Comparison of ENCODE assay signal across 21 mouse cellular contexts in the genomic region with DNA sequence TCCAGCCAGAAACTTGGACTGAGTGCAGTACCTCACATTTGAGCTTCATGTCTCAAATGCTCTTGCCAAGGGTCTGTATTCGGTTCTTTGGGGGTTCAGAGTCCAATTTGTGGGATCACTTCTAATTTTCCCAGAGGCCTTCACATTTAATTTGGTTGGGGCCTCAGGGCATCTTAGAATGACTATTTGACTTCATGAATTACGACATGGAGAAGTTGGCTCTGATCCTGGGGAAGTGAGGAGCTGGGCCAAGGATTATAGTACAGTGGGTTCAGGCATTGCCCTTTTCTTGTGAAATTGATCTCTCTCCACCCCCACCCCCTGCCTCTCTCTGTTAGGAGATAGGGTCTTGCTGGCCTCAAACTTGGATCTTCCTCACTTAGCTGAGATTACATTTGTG. TPM values are rescaled to one million over a fixed set of nuclear protein-coding genes. Genes with fewer than 3 reads are reported as not detected.
DNase-seq lines count a peak whose midpoint lies in the region; ATAC-seq and TF ChIP-seq lines count a peak whose summit lies in the region.
"Had no signal": no experiment of that assay in that cellular context is flagged by ENCODE, and none has a peak within 500 bp of the region (broad histone marks: within the 10 kb centered on the region; RNA-seq: fewer than 3 reads in every experiment).

No protein-coding gene starts in this region.

- H3K9me3 ChIP-seq in neural tube, embryonic 13.5 days: no peaks in the 10 kb centered on the region
- H3K9me3 ChIP-seq in neural tube, embryonic 15.5 days (replicated peaks): no peaks in the 10 kb centered on the region
- H3K9me3 ChIP-seq: embryonic facial prominence, embryonic 15.5 days; hindbrain, embryonic 10.5 days; limb, embryonic 12.5 days; midbrain, embryonic 12.5 days; neural tube, embryonic 12.5 days had no signal

- no peak overlapping the region for H3K9ac ChIP-seq in neural tube, embryonic 13.5 days
- no peak overlapping the region for H3K9ac ChIP-seq in neural tube, embryonic 15.5 days (replicated peaks)
- H3K9ac ChIP-seq: embryonic facial prominence, embryonic 15.5 days; limb, embryonic 12.5 days; liver, embryonic 14.5 days; midbrain, embryonic 12.5 days; neural tube, embryonic 12.5 days had no signal

- peaks cover 2% of the 10 kb centered on the region; the same call in 1 of the 2 replicates for H3K36me3 ChIP-seq in neural tube, embryonic 13.5 days
- peaks cover under 1% of the 10 kb centered on the region; the same call in 1 of the 2 replicates for H3K36me3 ChIP-seq in neural tube, embryonic 15.5 days
- H3K36me3 ChIP-seq: limb, embryonic 12.5 days; midbrain, embryonic 12.5 days had no signal

- ATAC-seq in neural tube, embryonic 13.5 days (ENCODE audit: low read depth): no peak
- no peak for ATAC-seq in neural tube, embryonic 15.5 days (ENCODE audit: low FRiP score)
- ATAC-seq in megakaryocyte-erythroid progenitor cell, adult 5-6 weeks (replicated peaks; ENCODE audit: low FRiP score, low TSS enrichment, poor library complexity, severe bottlenecking): no peak
- ATAC-seq: forebrain, embryonic 16.5 days; hindbrain, postnatal 0 days had no signal

- H3K27ac ChIP-seq in neural tube, embryonic 13.5 days (replicated peaks): peak overlapping the region; percentile 38; the same call in 1 of the 2 replicates
- no peak overlapping the region for H3K27ac ChIP-seq in neural tube, embryonic 15.5 days (replicated peaks)
- no peak overlapping the region for H3K27ac ChIP-seq in layer of hippocampus, adult 2 months
- H3K27ac ChIP-seq: embryonic facial prominence, embryonic 15.5 days; hindbrain, embryonic 10.5 days; limb, embryonic 12.5 days; liver, embryonic 14.5 days; midbrain, embryonic 12.5 days; neural tube, embryonic 12.5 days had no signal

- H3K27me3 ChIP-seq in neural tube, embryonic 13.5 days: no peaks in the 10 kb centered on the region
- H3K27me3 ChIP-seq in neural tube, embryonic 15.5 days (replicated peaks): 0 out of 2 replicates have a peak, but pooled peaks cover 4% of the 10 kb centered on the region
- H3K27me3 ChIP-seq: embryonic facial prominence, embryonic 15.5 days; neural tube, embryonic 12.5 days had no signal

- peaks cover 27% of the 10 kb centered on the region for H3K4me1 ChIP-seq in neural tube, embryonic 13.5 days (replicated peaks)
- H3K4me1 ChIP-seq in neural tube, embryonic 15.5 days: peaks cover 30% of the 10 kb centered on the region

- no peak overlapping the region for H3K4me2 ChIP-seq in neural tube, embryonic 13.5 days
- no peak overlapping the region for H3K4me2 ChIP-seq in neural tube, embryonic 15.5 days
- H3K4me2 ChIP-seq: embryonic facial prominence, embryonic 15.5 days; limb, embryonic 12.5 days; midbrain, embryonic 12.5 days; neural tube, embryonic 12.5 days had no signal

- H3K4me3 ChIP-seq in neural tube, embryonic 13.5 days: no peak overlapping the region
- H3K4me3 ChIP-seq in neural tube, embryonic 15.5 days (replicated peaks): no peak overlapping the region
- no peak overlapping the region for H3K4me3 ChIP-seq in layer of hippocampus, adult 2 months
- H3K4me3 ChIP-seq: embryonic facial prominence, embryonic 15.5 days; hindbrain, embryonic 10.5 days; limb, embryonic 12.5 days; midbrain, embryonic 12.5 days; neural tube, embryonic 12.5 days had no signal

- peak; percentile 27 for DNase-seq in cerebellum, adult 9-10 months
- DNase-seq in cerebellum, postnatal 4 days (ENCODE audit: low spot score in 2 of 2): no peak
- peak; percentile 28 to 43 for DNase-seq in kidney, adult 8-10 months
- no peak for DNase-seq in kidney, adult 11 months
- DNase-seq in layer of hippocampus, adult 2 months (ENCODE audit: low spot score in 2 of 2): no peak
- DNase-seq: cerebellum, adult 11 months; cerebellum, postnatal 14 days; kidney, adult 18-20 months; thymus, postnatal 14 days had no signal

- WGBS in neural tube, embryonic 13.5 days: 76% methylated on average over 2 of the region's 2 CpGs
- 78% methylated on average over 2 of the region's 2 CpGs for WGBS in neural tube, embryonic 15.5 days

- TF ChIP-seq CTCF in layer of hippocampus, adult 2 months (conservative IDR thresholded peaks at IDR 0.05): no peak

RNA-seq across cellular contexts. Expression of a gene that starts 1.8 kb away (rescaled TPM):
- 2.4 and 3.5 TPM in 2 replicates for polyA plus RNA-seq in neural tube, embryonic 13.5 days (2015; fragmentation: Nextera tagmentation; extraction: Ambion mirVana)
- 3.0 and 3.4 TPM in 2 replicates for polyA plus RNA-seq in neural tube, embryonic 15.5 days (2015; fragmentation: Nextera tagmentation; extraction: Ambion mirVana)
- 1 to 10 TPM; 3.1 to 3.2 TPM for total RNA-seq in layer of hippocampus, adult 2 months (2021)
- 2.5 and 8.5 TPM in 2 replicates for total RNA-seq in megakaryocyte-erythroid progenitor cell, adult 5-6 weeks (2014; fragmentation: Nextera tagmentation)
- total RNA-seq in megakaryocyte-erythroid progenitor cell, adult 5-6 weeks (2017): 0.80 and 3.3 TPM in 2 replicates

RNA-seq across cellular contexts. Expression of a gene that starts 2.2 kb away (rescaled TPM):
- polyA plus RNA-seq in neural tube, embryonic 13.5 days (2015; fragmentation: Nextera tagmentation; extraction: Ambion mirVana): 21.2 and 23.1 TPM in 2 replicates
- polyA plus RNA-seq in neural tube, embryonic 15.5 days (2015; fragmentation: Nextera tagmentation; extraction: Ambion mirVana): 17.0 and 17.7 TPM in 2 replicates
- 10 to 100 TPM; 20.1 to 23.2 TPM for total RNA-seq in layer of hippocampus, adult 2 months (2021)
- 12.0 and 13.2 TPM in 2 replicates for total RNA-seq in megakaryocyte-erythroid progenitor cell, adult 5-6 weeks (2014; fragmentation: Nextera tagmentation)
- 4.0 and 9.5 TPM in 2 replicates for total RNA-seq in megakaryocyte-erythroid progenitor cell, adult 5-6 weeks (2017)

RNA-seq across cellular contexts. Expression of a gene that starts 24.1 kb away (rescaled TPM):
- 190 and 197 TPM in 2 replicates for polyA plus RNA-seq in neural tube, embryonic 13.5 days (2015; fragmentation: Nextera tagmentation; extraction: Ambion mirVana)
- polyA plus RNA-seq in neural tube, embryonic 15.5 days (2015; fragmentation: Nextera tagmentation; extraction: Ambion mirVana): 118 and 133 TPM in 2 replicates
- total RNA-seq in layer of hippocampus, adult 2 months (2021): 1 to 10 TPM; 9.2 TPM
- 3.8 and 5.6 TPM in 2 replicates for total RNA-seq in megakaryocyte-erythroid progenitor cell, adult 5-6 weeks (2014; fragmentation: Nextera tagmentation)
- 1.2 and 5.5 TPM in 2 replicates for total RNA-seq in megakaryocyte-erythroid progenitor cell, adult 5-6 weeks (2017)

RNA-seq across cellular contexts. Expression of a gene that starts 24.2 kb away (rescaled TPM):
- 130 and 132 TPM in 2 replicates for polyA plus RNA-seq in neural tube, embryonic 13.5 days (2015; fragmentation: Nextera tagmentation; extraction: Ambion mirVana)
- polyA plus RNA-seq in neural tube, embryonic 15.5 days (2015; fragmentation: Nextera tagmentation; extraction: Ambion mirVana): 136 and 148 TPM in 2 replicates
- total RNA-seq in layer of hippocampus, adult 2 months (2021): 10 to 100 TPM; 44.6 to 47.5 TPM
- total RNA-seq in megakaryocyte-erythroid progenitor cell, adult 5-6 weeks (2014; fragmentation: Nextera tagmentation): 77.1 and 79.8 TPM in 2 replicates
- 34.1 and 53.7 TPM in 2 replicates for total RNA-seq in megakaryocyte-erythroid progenitor cell, adult 5-6 weeks (2017)

RNA-seq across cellular contexts. Expression of a gene that starts 33.1 kb away (rescaled TPM):
- 5.8 and 11.5 TPM in 2 replicates for polyA plus RNA-seq in neural tube, embryonic 13.5 days (2015; fragmentation: Nextera tagmentation; extraction: Ambion mirVana)
- polyA plus RNA-seq in neural tube, embryonic 15.5 days (2015; fragmentation: Nextera tagmentation; extraction: Ambion mirVana): 2.0 and 2.4 TPM in 2 replicates
- not detected for total RNA-seq in layer of hippocampus, adult 2 months (2021)
- total RNA-seq in megakaryocyte-erythroid progenitor cell, adult 5-6 weeks (2014; fragmentation: Nextera tagmentation): not detected in 2 replicates
- total RNA-seq in megakaryocyte-erythroid progenitor cell, adult 5-6 weeks (2017): not detected in 2 replicates
- total RNA-seq: granulocyte monocyte progenitor cell, adult 5-6 weeks had no signal
- polyA plus RNA-seq: forebrain, embryonic 16.5 days; hindbrain, embryonic 10.5 days; liver, embryonic 14.5 days; midbrain, embryonic 12.5 days had no signal

Comparison
In these comparisons a context has a peak if more than half of its experiments do, and no peak if none do; other contexts are left out.
1. DNase-seq: peak in cerebellum, adult 9-10 months (single experiment) and kidney, adult 8-10 months (2 of 2); none in cerebellum, postnatal 4 days (0 of 2), kidney, adult 11 months (single experiment) and layer of hippocampus, adult 2 months (0 of 2).